Mouse (Mus musculus) heart, embryonic 16.5 days (tissue): ENCODE results near the gene Col26a1. TPM values are rescaled to one million over a fixed set of nuclear protein-coding genes. Genes with fewer than 3 reads are reported as not detected.

Experiments
- ATAC-seq: fragments of 200-750 bp; cut with Nextera tagmentation; replicated peaks from 2 replicates; pipeline ENCODE4 v1.8.0; 2017; ENCODE audit warnings: moderate number of reproducible peaks; ENCODE audit not compliant: insufficient read depth, low FRiP score; ENCODE audit errors: extremely low read depth
- H3K27ac ChIP-seq: fragments of 300-500 bp; sonication (generic); 2 replicates; pipeline ENCODE4 v1.5.1; 2014; ENCODE audit warnings: mild to moderate bottlenecking, low read length, control low read depth, moderate library complexity
- H3K27me3 ChIP-seq: fragments of 300-500 bp; sonication (generic); 2 replicates; pipeline ENCODE4 v1.6.1; 2014; ENCODE audit warnings: low read length, mixed read lengths; ENCODE audit not compliant: control insufficient read depth, insufficient read depth
- H3K36me3 ChIP-seq: fragments of 300-500 bp; sonication (generic); 2 replicates; pipeline ENCODE4 v1.6.1; 2014; ENCODE audit not compliant: control insufficient read depth, insufficient read depth
- H3K4me1 ChIP-seq: fragments of 300-500 bp; sonication (generic); 2 replicates; pipeline ENCODE4 v1.6.1; 2014; ENCODE audit warnings: low read length, mixed read lengths; ENCODE audit not compliant: control insufficient read depth, insufficient read depth
- H3K4me2 ChIP-seq: fragments of 300-500 bp; sonication (generic); 2 replicates; pipeline ENCODE4 v1.6.1; 2014; ENCODE audit warnings: low read depth, mild to moderate bottlenecking, control low read depth, low read length
- H3K4me3 ChIP-seq: fragments of 300-500 bp; sonication (generic); 2 replicates; pipeline ENCODE4 v1.5.1; 2014; ENCODE audit warnings: mild to moderate bottlenecking, control low read depth, low read length
- H3K9ac ChIP-seq: fragments of 300-500 bp; sonication (generic); 2 replicates; pipeline ENCODE4 v1.6.1; 2014; ENCODE audit warnings: low read length, control low read depth
- H3K9me3 ChIP-seq: fragments of 300-500 bp; sonication (generic); replicated peaks from 2 replicates; pipeline ENCODE4 v1.6.1; 2016; ENCODE audit warnings: low read length; ENCODE audit not compliant: control insufficient read depth
- WGBS: fragments of 180-500 bp; shearing (Covaris S2); extraction: QIAGEN DNeasy Blood & Tissue Kit; methylation state at CpG from one replicate; pipeline ENCODE4 v1.1.7; 2014; 5-methylcytosine and 5-hydroxymethylcytosine counted together
- polyA plus RNA-seq: library from polyadenylated mRNA; unstranded; fragments of >200 nt; fragmentation: Nextera tagmentation; extraction: Ambion mirVana; gene quantifications from 2 replicates; pipeline ENCODE4 v1.2.1, GENCODE M21; 2015

Gene Col26a1
- polyA plus RNA-seq, 1 experiment from 2014 or later = 9.0 TPM

DNA sequence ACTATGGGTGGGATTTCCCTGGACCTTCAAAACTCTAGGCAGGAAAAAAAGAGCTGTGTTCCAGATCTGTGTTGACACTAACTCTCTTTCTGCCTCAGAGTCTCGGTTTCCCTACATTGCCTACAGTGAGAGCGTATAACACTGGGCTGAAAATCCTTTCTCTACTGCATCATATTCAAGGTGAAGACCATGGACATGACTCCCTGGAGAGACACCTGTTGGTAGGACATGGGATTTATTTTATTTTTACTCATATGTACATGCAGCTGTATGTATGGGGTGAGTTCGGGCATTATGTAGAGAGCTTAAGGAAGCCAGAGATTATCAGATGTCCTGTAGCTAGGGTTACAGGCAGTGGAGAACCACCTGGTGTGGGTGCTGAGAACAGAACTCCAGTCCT lies 50.0 kb downstream of the Col26a1 start:
- Histone ChIP-seq H3K36me3 (no peaks in the 10 kb centered on the region), H3K27me3 (no peaks in the 10 kb centered on the region), H3K9me3 (peaks cover 3% of the 10 kb centered on the region; the same call in 1 of the 2 replicates), H3K4me2 (no peak overlapping the region), H3K27ac (no peak overlapping the region), H3K9ac (no peak overlapping the region), H3K4me3 (no peak overlapping the region), H3K4me1 (no peaks in the 10 kb centered on the region)
- ATAC-seq = no peak
- whole genome bisulfite sequencing = 79% methylated on average over 3 of the region's 3 CpGs

- no peak for ATAC-seq
- Histone ChIP-seq H3K4me1 (no peaks in the 10 kb centered on the region), H3K36me3 (no peaks in the 10 kb centered on the region), H3K9me3 (peaks cover 3% of the 10 kb centered on the region; the same call in 1 of the 2 replicates), H3K4me2 (no peak overlapping the region), H3K27ac (no peak overlapping the region), H3K27me3 (0 out of 2 replicates have a peak, but pooled peaks cover 3% of the 10 kb centered on the region), H3K4me3 (no peak overlapping the region), H3K9ac (no peak overlapping the region)
- WGBS = 73% methylated on average over 3 of the region's 3 CpGs
These were observed 52.9 kb downstream of the Col26a1 start for GRCm38 (mm10) chr5:136830156-136830555.

DNA sequence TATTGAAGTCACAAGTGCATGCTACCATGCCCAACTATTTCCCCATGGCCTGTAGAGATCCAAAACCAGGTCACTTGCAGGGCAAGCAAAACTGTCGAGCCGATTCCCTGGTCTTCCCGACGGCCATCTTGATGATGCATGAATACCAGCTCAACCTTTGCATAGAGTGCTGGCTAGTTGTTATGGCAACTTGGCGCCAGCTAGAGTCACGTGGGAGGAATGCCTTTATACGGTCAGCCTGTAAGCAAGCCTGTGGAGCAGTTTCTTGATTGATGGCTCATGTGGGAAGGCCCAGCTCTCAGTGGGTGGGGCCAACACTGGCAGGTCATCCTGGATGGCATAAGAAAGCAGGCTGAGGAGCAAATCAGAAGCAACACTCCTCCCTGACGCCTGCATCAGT lies 61.0 kb downstream of the Col26a1 start:
- no peaks in the 10 kb centered on the region for H3K4me1 ChIP-seq
- peaks cover 6% of the 10 kb centered on the region for H3K9me3 ChIP-seq
- no peak overlapping the region for H3K9ac ChIP-seq
- no peak overlapping the region for H3K4me2 ChIP-seq
- H3K4me3 ChIP-seq = no peak overlapping the region
- ATAC-seq = no peak
- 81% methylated on average over 8 of the region's 8 CpGs for WGBS
- no peak overlapping the region for H3K27ac ChIP-seq
- H3K27me3 ChIP-seq = 0 out of 2 replicates have a peak, but pooled peaks cover 3% of the 10 kb centered on the region
- H3K36me3 ChIP-seq = no peaks in the 10 kb centered on the region

GRCm38 (mm10) chr5:136820911-136821310 lies 62.1 kb downstream of the Col26a1 start:
- no peak for ATAC-seq
- H3K36me3 ChIP-seq = no peaks in the 10 kb centered on the region
- H3K27ac ChIP-seq = no peak overlapping the region
- no peaks in the 10 kb centered on the region for H3K4me1 ChIP-seq
- no peak overlapping the region for H3K4me2 ChIP-seq
- peaks cover 6% of the 10 kb centered on the region for H3K9me3 ChIP-seq
- no peak overlapping the region for H3K4me3 ChIP-seq
- H3K27me3 ChIP-seq = 0 out of 2 replicates have a peak, but pooled peaks cover 3% of the 10 kb centered on the region
- no peak overlapping the region for H3K9ac ChIP-seq
- 86% methylated on average over 2 of the region's 2 CpGs for WGBS

DNA sequence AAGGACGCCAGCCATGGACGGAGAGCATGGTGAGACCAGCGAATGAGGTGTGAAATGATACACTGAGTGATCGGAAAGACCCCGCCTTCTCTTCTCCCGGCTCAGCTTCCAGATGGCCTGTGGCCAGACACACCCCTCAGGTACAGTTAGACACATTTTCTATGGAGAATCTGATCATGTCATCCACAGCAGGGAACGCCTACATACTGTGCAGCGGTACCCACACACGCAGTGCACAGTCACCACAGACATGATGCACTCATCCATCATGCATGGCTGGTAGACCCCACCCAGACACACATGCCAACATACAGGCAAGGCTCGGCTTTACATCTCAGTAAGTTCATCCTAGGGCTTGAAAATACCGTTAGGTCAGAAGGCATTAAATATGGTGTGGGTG lies 63.3 kb downstream of the Col26a1 start:
- H3K36me3 ChIP-seq = no peaks in the 10 kb centered on the region
- H3K27me3 ChIP-seq = no peaks in the 10 kb centered on the region
- WGBS = 60% methylated on average over 11 of the region's 11 CpGs
- no peak overlapping the region for H3K4me3 ChIP-seq
- no peak overlapping the region for H3K9ac ChIP-seq
- H3K9me3 ChIP-seq = peaks cover 12% of the 10 kb centered on the region
- H3K27ac ChIP-seq = no peak overlapping the region
- no peak for ATAC-seq
- no peak overlapping the region for H3K4me2 ChIP-seq
- H3K4me1 ChIP-seq = no peaks in the 10 kb centered on the region

DNA sequence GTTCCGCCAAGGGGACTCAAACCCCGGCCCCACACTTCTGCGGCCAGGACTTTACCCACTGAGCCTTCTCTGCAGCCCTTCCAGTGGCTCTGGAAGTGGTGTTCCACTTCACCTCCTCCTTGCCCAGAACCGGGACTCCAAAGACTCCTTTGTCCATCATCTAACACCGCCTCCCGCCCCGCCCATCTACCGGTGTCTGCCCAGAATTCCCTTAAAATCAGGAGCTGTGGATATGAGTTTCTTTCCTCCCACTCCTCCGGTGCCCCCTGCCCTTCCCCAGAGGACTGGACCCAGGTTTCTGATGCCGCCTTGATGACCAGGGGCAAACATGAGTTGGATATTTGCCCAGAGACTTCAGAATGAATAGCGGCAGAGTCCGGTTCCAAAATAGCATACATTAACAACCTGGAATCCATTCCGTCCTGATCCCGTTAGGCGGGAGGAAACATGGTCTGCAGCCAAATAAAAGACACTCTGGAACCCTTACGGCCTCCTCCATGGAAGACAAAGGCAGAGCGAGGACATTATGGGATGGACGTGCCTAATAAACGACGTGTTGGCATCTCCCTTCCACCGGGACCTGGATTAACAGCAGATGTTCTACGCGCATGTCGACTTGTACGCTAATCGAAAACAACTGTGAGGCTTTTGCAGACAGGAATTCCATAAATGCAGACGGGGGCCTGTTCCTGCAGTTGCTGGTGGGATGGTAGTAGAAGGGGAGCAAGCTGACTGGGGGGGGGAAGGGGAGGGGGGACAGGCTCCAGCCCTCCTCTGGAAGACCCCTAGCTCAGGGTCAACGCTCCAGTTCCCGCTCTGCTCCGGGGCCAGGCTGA lies 72.3 kb downstream of the Col26a1 start:
- no peaks in the 10 kb centered on the region for H3K36me3 ChIP-seq
- ATAC-seq = no peak
- peaks cover 6% of the 10 kb centered on the region for H3K9me3 ChIP-seq
- peak overlapping the region; percentile 36 for H3K4me3 ChIP-seq
- peak overlapping the region; percentile 54 for H3K9ac ChIP-seq
- peaks cover 12% of the 10 kb centered on the region; the same call in 1 of the 2 replicates for H3K4me1 ChIP-seq
- H3K27me3 ChIP-seq = no peaks in the 10 kb centered on the region
- H3K27ac ChIP-seq = peak overlapping the region; percentile 10; the same call in 1 of the 2 replicates
- 40% methylated on average over 30 of the region's 30 CpGs for WGBS
- peak overlapping the region; percentile 55 for H3K4me2 ChIP-seq

GRCm38 (mm10) chr5:136806379-136807056 lies 76.5 kb downstream of the Col26a1 start:
- Histone ChIP-seq H3K4me2 (0 out of 2 replicates have a peak overlapping the region, but pooled peaks have one; percentile 29), H3K27me3 (no peaks in the 10 kb centered on the region), H3K9me3 (no peaks in the 10 kb centered on the region), H3K27ac (peak overlapping the region; percentile 59), H3K4me3 (no peak overlapping the region), H3K9ac (no peak overlapping the region), H3K4me1 (peaks cover 15% of the 10 kb centered on the region; the same call in 1 of the 2 replicates), H3K36me3 (no peaks in the 10 kb centered on the region)
- WGBS = 25% methylated on average over 16 of the region's 16 CpGs
- peak; percentile 49 for ATAC-seq

DNA sequence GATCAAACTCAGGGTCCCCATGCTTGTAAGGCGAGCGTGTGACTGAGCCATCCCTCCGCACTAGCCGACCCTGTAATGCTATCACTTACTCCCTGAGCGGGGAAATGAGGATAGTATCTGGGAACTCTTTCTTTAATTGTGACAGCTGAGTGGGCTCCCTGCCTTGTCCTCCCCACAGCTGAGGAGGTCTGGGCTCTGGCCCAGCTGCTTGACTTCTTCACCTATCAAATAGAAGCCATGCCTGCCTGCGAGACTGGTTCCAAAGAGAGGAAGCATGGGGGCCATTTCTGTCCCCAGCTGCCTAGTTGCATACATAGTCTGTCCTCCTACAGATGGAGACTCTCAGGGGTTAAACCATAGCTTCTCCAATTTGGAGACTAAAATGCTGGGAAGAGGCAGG lies 78.0 kb downstream of the Col26a1 start:
- no peak overlapping the region for H3K4me2 ChIP-seq
- H3K27me3 ChIP-seq = no peaks in the 10 kb centered on the region
- H3K4me3 ChIP-seq = no peak overlapping the region
- H3K9ac ChIP-seq = no peak overlapping the region
- H3K27ac ChIP-seq = no peak overlapping the region
- H3K9me3 ChIP-seq = no peaks in the 10 kb centered on the region
- ATAC-seq = no peak
- H3K4me1 ChIP-seq = peaks cover 12% of the 10 kb centered on the region; the same call in 1 of the 2 replicates
- 64% methylated on average over 6 of the region's 6 CpGs for WGBS
- H3K36me3 ChIP-seq = no peaks in the 10 kb centered on the region

DNA sequence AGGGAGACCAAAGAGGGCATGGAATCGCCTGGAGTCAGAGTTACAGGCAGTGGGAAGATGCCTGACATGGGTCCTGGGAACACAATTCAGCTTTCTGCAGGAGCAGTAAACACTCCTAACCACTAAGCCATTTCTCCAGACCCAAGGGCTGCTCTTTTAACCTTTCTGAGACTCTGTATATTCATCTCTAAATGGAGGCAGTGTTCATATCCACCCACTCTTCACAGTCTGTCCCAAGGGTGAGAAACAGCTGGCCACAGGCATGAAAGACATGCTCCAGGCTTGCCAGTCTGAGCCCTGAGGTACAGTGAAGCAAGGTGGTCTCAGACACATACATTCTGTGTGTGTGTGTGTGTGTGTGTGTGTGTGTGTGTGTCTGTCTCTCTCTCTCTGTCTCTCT lies 78.8 kb downstream of the Col26a1 start:
- Histone ChIP-seq H3K4me3 (no peak overlapping the region), H3K36me3 (no peaks in the 10 kb centered on the region), H3K4me2 (no peak overlapping the region), H3K27me3 (no peaks in the 10 kb centered on the region), H3K27ac (no peak overlapping the region), H3K9me3 (no peaks in the 10 kb centered on the region), H3K4me1 (peaks cover 12% of the 10 kb centered on the region; the same call in 1 of the 2 replicates), H3K9ac (no peak overlapping the region)
- no peak for ATAC-seq
- WGBS = 60% methylated on average over 1 of the region's 1 CpGs
